Mouse (Mus musculus) myocyte (in vitro differentiated cells): ENCODE results near the gene Fbxw8. TPM values are rescaled to one million over a fixed set of nuclear protein-coding genes. Genes with fewer than 3 reads are reported as not detected.

Experiments
- H3K27me3 ChIP-seq: one replicate; pipeline ENCODE4 v1.6.1; 2011; ENCODE audit not compliant: control insufficient read depth, insufficient read depth, insufficient read length
- H3K36me3 ChIP-seq: one replicate; pipeline ENCODE4 v1.6.1; 2011; ENCODE audit not compliant: control insufficient read depth, insufficient read depth
- H3K4me2 ChIP-seq: one replicate; pipeline ENCODE4 v1.6.1; 2011; ENCODE audit warnings: low read depth, control low read depth
- H3K4me3 ChIP-seq: one replicate; pipeline ENCODE4 v1.5.1; 2011; ENCODE audit warnings: mild to moderate bottlenecking, control low read depth, moderate library complexity
- H3K79me2 ChIP-seq: one replicate; pipeline ENCODE4 v1.6.1; 2011; ENCODE audit not compliant: control insufficient read depth, insufficient read depth
- H3ac ChIP-seq: one replicate; pipeline ENCODE4 v1.6.1; 2011; ENCODE audit not compliant: control insufficient read depth, insufficient read length
- CEBPB ChIP-seq: IDR thresholded peaks from 2 replicates; pipeline ENCODE4 v1.6.1; 2011; ENCODE audit warnings: mild to moderate bottlenecking, moderate library complexity; ENCODE audit not compliant: poor library complexity, insufficient read depth, severe bottlenecking
- E2F4 ChIP-seq: IDR thresholded peaks from one replicate; pipeline ENCODE4 v1.6.1; 2011; ENCODE audit warnings: mild to moderate bottlenecking, control low read depth, moderate library complexity; ENCODE audit not compliant: insufficient read depth
- MAX ChIP-seq: IDR thresholded peaks from one replicate; pipeline ENCODE4 v1.6.1; 2011; ENCODE audit warnings: low read depth, mild to moderate bottlenecking, control low read depth
- MYOD1 ChIP-seq, 3 experiments: IDR thresholded peaks; one replicate each; pipeline ENCODE4 v1.6.1; 2011; ENCODE audit warnings: control low read depth in 2 of 3, low read depth in 2 of 3, mild to moderate bottlenecking in 2 of 3, moderate library complexity in 1 of 3; ENCODE audit not compliant: insufficient read length in 2 of 3, control insufficient read depth in 1 of 3
- MYOG ChIP-seq, 3 experiments: IDR thresholded peaks; one replicate each; pipeline ENCODE4 v1.6.1; 2011; ENCODE audit warnings: control low read depth in 2 of 3, low read depth in 2 of 3, mild to moderate bottlenecking in 2 of 3; ENCODE audit not compliant: insufficient read length in 2 of 3, control insufficient read depth in 1 of 3, insufficient read depth in 1 of 3
- POLR2A ChIP-seq: IDR thresholded peaks from one replicate; pipeline ENCODE4 v1.6.1; 2011; ENCODE audit warnings: low read depth, mild to moderate bottlenecking, control low read depth, moderate library complexity; ENCODE audit not compliant: insufficient read length
- POLR2AphosphoS2 ChIP-seq: IDR thresholded peaks from one replicate; pipeline ENCODE4 v1.6.1; 2011; ENCODE audit warnings: low read depth, control low read depth; ENCODE audit not compliant: insufficient read length
- REST ChIP-seq: IDR thresholded peaks from one replicate; pipeline ENCODE4 v1.6.1; 2011; ENCODE audit warnings: mild to moderate bottlenecking, control low read depth, moderate library complexity; ENCODE audit not compliant: insufficient read depth, insufficient read length
- SRF ChIP-seq: IDR thresholded peaks from one replicate; pipeline ENCODE4 v1.6.1; 2011; ENCODE audit warnings: low read depth; ENCODE audit not compliant: control insufficient read depth, insufficient read length
- TCF12 ChIP-seq: IDR thresholded peaks from one replicate; pipeline ENCODE4 v1.6.1; 2011; ENCODE audit warnings: mild to moderate bottlenecking, control low read depth; ENCODE audit not compliant: poor library complexity, insufficient read depth, severe bottlenecking
- TCF3 ChIP-seq: IDR thresholded peaks from one replicate; pipeline ENCODE4 v1.6.1; 2011; ENCODE audit warnings: low read depth, control low read depth; ENCODE audit not compliant: insufficient read length
- USF1 ChIP-seq: IDR thresholded peaks from one replicate; pipeline ENCODE4 v1.6.1; 2011; ENCODE audit warnings: low read depth, mild to moderate bottlenecking, control low read depth, moderate library complexity
- polyA plus RNA-seq: library from polyadenylated mRNA; unstranded; fragments of >200 nt; fragmentation: generic; extraction: Trizol; gene quantifications from one replicate; pipeline ENCODE4 v1.2.1, GENCODE M21; 2012; ENCODE audit warnings: missing spikeins

Gene Fbxw8
- polyA plus RNA-seq, 1 experiment: 65.5 TPM

DNA sequence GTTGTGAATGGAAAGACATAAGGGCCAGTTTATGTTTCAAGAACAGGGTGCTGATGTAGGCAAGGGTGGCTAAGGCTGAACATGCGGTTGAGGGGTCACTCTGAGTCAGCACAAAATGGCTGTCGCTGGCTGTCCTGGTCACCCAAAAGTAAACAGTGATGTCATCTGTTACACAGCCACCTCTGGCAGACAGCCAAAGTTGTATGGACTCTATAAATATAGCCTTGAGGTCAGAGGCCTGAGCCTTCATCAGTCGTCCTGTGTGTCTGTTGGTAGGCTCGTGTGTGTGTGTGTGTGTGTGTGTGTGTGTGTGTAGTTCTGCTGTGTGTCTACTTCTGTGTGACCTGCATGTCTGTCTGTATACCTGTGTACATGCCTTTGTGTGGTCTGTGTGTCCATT, 1.7 kb upstream of the Fbxw8 start:
- H3K36me3 ChIP-seq: no peaks in the 10 kb centered on the region
- no peak overlapping the region for H3ac ChIP-seq
- H3K79me2 ChIP-seq: peaks cover 30% of the 10 kb centered on the region
- TF ChIP-seq SRF (no peak), MYOG (IDR thresholded peaks at IDR 0.05; ENCODE audit: control insufficient read depth in 1 of 3, insufficient read depth in 1 of 3, insufficient read length in 2 of 3, low read depth in 2 of 3) (no peak), POLR2AphosphoS2 (no peak), TCF3 (no peak), REST (no peak), POLR2A (no peak), E2F4 (no peak), MYOD1 (IDR thresholded peaks at IDR 0.05; ENCODE audit: control insufficient read depth in 1 of 3, insufficient read length in 2 of 3, low read depth in 2 of 3) (no peak), CEBPB (no peak), TCF12 (no peak), MAX (no peak), USF1 (no peak)
- no peak overlapping the region for H3K4me3 ChIP-seq
- no peak overlapping the region for H3K4me2 ChIP-seq
- peaks cover 9% of the 10 kb centered on the region for H3K27me3 ChIP-seq

DNA sequence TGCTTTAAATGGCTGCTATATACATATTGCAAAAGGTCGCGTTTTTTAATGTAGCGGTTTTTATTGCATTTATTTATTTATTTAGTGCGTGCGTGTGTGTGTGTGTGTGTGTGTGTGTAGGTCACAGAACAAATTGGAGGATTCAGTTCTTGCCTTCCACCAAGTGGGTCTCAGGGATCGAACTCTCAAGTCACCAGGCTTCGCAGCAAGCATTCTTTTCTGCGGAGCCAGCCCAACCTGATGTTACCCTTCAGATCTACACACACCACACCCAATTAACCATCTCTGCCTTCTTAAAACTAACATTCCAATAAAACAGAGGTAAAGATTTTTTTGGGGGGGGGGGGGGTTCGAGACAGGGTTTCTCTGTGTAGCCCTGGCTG, 292 bp upstream of the Fbxw8 start:
- H3K27me3 ChIP-seq: no peaks in the 10 kb centered on the region
- peaks cover 43% of the 10 kb centered on the region for H3K79me2 ChIP-seq
- H3K4me2 ChIP-seq: peak overlapping the region; percentile 77
- H3K4me3 ChIP-seq: peak overlapping the region; percentile 54
- H3ac ChIP-seq: peak overlapping the region; percentile 38
- TF ChIP-seq SRF: no peak
- no peak for TF ChIP-seq E2F4
- no peak for TF ChIP-seq REST
- TF ChIP-seq MYOD1 (IDR thresholded peaks at IDR 0.05; ENCODE audit: control insufficient read depth in 1 of 3, insufficient read length in 2 of 3, low read depth in 2 of 3): no peak
- TF ChIP-seq CEBPB: no peak
- TF ChIP-seq TCF3: no peak
- TF ChIP-seq POLR2A: no peak
- no peak for TF ChIP-seq POLR2AphosphoS2
- TF ChIP-seq USF1: no peak
- no peak for TF ChIP-seq TCF12
- no peak for TF ChIP-seq MYOG (IDR thresholded peaks at IDR 0.05; ENCODE audit: control insufficient read depth in 1 of 3, insufficient read depth in 1 of 3, insufficient read length in 2 of 3, low read depth in 2 of 3)
- TF ChIP-seq MAX: no peak
- no peaks in the 10 kb centered on the region for H3K36me3 ChIP-seq

DNA sequence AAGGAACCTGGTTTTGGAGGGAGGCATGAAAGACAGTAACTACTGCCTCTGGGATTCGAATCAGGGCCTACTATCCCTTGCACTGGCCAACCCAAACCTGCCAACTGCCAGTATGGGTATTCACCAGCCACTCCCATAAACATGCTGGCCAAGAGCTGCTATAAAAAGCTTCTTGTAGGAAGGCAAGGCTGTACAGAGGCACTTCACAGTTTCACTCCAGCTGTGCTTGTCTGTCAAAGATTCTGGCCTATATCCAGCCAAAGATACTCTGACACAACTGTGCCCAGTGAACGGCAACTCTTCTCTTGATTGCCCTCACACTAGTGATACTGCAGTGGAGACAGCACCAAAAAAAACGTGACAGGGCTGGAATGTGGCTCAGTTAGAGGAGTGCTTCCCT, 5.6 kb downstream of the Fbxw8 start:
- H3K4me2 ChIP-seq: peak overlapping the region; percentile 68
- H3K27me3 ChIP-seq: no peaks in the 10 kb centered on the region
- peaks cover 88% of the 10 kb centered on the region for H3K79me2 ChIP-seq
- no peaks in the 10 kb centered on the region for H3K36me3 ChIP-seq
- H3ac ChIP-seq: no peak overlapping the region
- no peak overlapping the region for H3K4me3 ChIP-seq
- peak; percentile 99 to 100 (median 100) for TF ChIP-seq MYOD1 (IDR thresholded peaks at IDR 0.05; ENCODE audit: control insufficient read depth in 1 of 3, insufficient read length in 2 of 3, low read depth in 2 of 3)
- TF ChIP-seq USF1: no peak
- TF ChIP-seq TCF12: peak; percentile 91
- TF ChIP-seq CEBPB: 0 out of 2 replicates have a peak, but pooled peaks have one; percentile 42
- peak; percentile 83 for TF ChIP-seq TCF3
- TF ChIP-seq MAX: no peak
- TF ChIP-seq MYOG (IDR thresholded peaks at IDR 0.05; ENCODE audit: control insufficient read depth in 1 of 3, insufficient read depth in 1 of 3, insufficient read length in 2 of 3, low read depth in 2 of 3): peak in 2 of 3 experiments; percentile 56 to 79

DNA sequence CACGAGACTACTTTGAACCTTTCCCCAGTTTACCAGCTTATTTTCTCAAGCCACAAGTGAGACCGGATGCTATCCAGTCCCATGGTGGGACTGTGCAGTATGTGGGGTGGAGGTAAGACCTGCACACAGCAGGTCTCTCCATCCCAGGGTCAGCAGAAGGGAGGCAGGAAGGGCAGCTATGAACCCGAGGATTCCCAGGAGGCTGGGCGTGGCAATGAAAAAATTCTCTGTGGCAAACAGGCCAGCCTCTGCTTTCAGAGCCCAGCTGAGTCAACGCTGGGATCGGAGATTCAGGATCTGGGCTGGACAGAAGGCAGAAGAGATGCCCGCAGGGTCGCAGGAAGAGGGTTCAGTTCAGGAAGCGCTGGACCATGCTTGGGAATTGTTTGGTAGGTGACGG, 8.0 kb downstream of the Fbxw8 start:
- Histone ChIP-seq H3ac (no peak overlapping the region), H3K4me3 (no peak overlapping the region), H3K4me2 (peak overlapping the region; percentile 50), H3K27me3 (no peaks in the 10 kb centered on the region), H3K79me2 (peaks cover 83% of the 10 kb centered on the region), H3K36me3 (peaks cover 3% of the 10 kb centered on the region)
- TF ChIP-seq REST (no peak), MYOD1 (IDR thresholded peaks at IDR 0.05; ENCODE audit: control insufficient read depth in 1 of 3, insufficient read length in 2 of 3, low read depth in 2 of 3) (no peak)

DNA sequence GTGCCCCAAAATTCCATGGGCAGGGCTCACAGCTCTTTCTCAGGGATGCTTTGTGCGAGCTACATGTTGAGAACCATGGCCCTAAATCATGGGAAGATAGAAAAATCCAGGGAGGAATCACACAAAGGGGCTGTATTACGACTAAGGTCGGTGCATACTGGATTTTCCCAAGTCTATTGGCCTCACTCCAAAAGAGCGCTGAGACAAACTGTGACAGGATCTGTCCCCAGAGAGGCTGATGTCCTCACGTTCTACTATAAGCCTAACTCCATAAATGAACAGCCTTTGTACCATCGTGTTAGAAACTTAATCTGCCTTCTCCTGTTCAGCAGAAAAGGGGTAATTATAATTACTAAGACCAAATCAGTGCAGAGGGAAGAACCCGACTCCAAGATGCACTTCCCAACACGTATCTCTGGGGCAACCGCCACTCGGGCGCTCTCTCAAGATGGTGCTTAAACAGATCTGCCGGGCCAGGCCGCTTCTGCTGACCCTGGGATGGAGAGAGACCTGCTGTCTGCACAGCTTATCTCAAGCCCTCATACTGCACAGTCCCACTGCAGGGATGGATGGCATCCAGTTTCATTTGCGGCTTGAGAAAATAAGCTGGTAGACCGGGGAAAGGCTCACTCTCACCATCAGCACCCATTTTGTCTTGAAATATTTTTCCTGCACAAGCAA, 9.1 kb downstream of the Fbxw8 start:
- no peaks in the 10 kb centered on the region for H3K27me3 ChIP-seq
- H3K79me2 ChIP-seq: peaks cover 73% of the 10 kb centered on the region
- no peak overlapping the region for H3K4me2 ChIP-seq
- TF ChIP-seq SRF: no peak
- TF ChIP-seq REST: no peak
- no peak for TF ChIP-seq CEBPB
- no peak for TF ChIP-seq MYOG (IDR thresholded peaks at IDR 0.05; ENCODE audit: control insufficient read depth in 1 of 3, insufficient read depth in 1 of 3, insufficient read length in 2 of 3, low read depth in 2 of 3)
- H3ac ChIP-seq: no peak overlapping the region
- H3K4me3 ChIP-seq: no peak overlapping the region
- peaks cover 7% of the 10 kb centered on the region for H3K36me3 ChIP-seq
